Mouse (Mus musculus) adrenal gland, adult 8-10 months (tissue): ENCODE data around the gene Daxx. TPM values are rescaled to one million over a fixed set of nuclear protein-coding genes. Genes with fewer than 3 reads are reported as not detected.

ENCODE experiments used
- DNase-seq: peaks from one replicate; pipeline ENCODE4 v3.0.0; 2022
- total RNA-seq, 4 experiments: library from RNA; stranded (reverse); gene quantifications; 2 replicates each; pipeline ENCODE4 v1.2.4; 2022

Daxx gene
- total RNA-seq, 4 experiments from 2014 or later, result 30.2 to 36.2 (median 33.8) TPM

GRCm38 (mm10) chr17:33921361-33921760 is 12.1 kb downstream of the Daxx start:
- DNase-seq, result no peak

- DNase-seq, result no peak
Observed at GRCm38 (mm10) chr17:33924577-33925283, 15.5 kb downstream of the Daxx start.

GRCm38 (mm10) chr17:33925406-33926116 is 16.3 kb downstream of the Daxx start:
- DNase-seq, result no peak

GRCm38 (mm10) chr17:33926207-33926932 is 17.2 kb downstream of the Daxx start:
- DNase-seq, result no peak

GRCm38 (mm10) chr17:33928251-33928947 is 19.2 kb downstream of the Daxx start:
- no peak for DNase-seq

GRCm38 (mm10) chr17:33929371-33930279 is 20.4 kb downstream of the Daxx start, which contains the start of gene Rgl2:
TSS of gene Rgl2 (plus strand) at chr17:33929543.
- peak; percentile 80 for DNase-seq

- DNase-seq, result peak; percentile 72
Observed at GRCm38 (mm10) chr17:33930280-33931158, 21.3 kb downstream of the Daxx start.

GRCm38 (mm10) chr17:33931159-33931866 is 22.1 kb downstream of the Daxx start:
- DNase-seq, result no peak

GRCm38 (mm10) chr17:33931947-33932346 is 22.7 kb downstream of the Daxx start:
- DNase-seq, result no peak

GRCm38 (mm10) chr17:33932448-33932847 is 23.2 kb downstream of the Daxx start:
- DNase-seq, result no peak

GRCm38 (mm10) chr17:33932970-33933369 is 23.8 kb downstream of the Daxx start:
- no peak for DNase-seq

GRCm38 (mm10) chr17:33935422-33936055 is 26.3 kb downstream of the Daxx start:
- no peak for DNase-seq

GRCm38 (mm10) chr17:33936993-33937392 is 27.8 kb downstream of the Daxx start:
- no peak for DNase-seq

GRCm38 (mm10) chr17:33938783-33939182 is 29.6 kb downstream of the Daxx start:
- DNase-seq, result no peak

- DNase-seq, result no peak
Observed at GRCm38 (mm10) chr17:33940206-33940805, 31.1 kb downstream of the Daxx start, which contains the start of the genes Pfdn6 and Wdr46. TSS of gene Pfdn6 (minus strand) at chr17:33940343. TSS of gene Wdr46 (plus strand) at chr17:33940660.

GRCm38 (mm10) chr17:33940981-33941380 is 31.8 kb downstream of the Daxx start:
- DNase-seq, result no peak

GRCm38 (mm10) chr17:33941381-33941780 is 32.2 kb downstream of the Daxx start:
- DNase-seq, result no peak

GRCm38 (mm10) chr17:33943454-33943853 is 34.2 kb downstream of the Daxx start:
- no peak for DNase-seq
